Mouse (Mus musculus) ES-Bruce4 (cell line): ENCODE measurements around the gene Dand5.

Experiments used
- CTCF ChIP-seq: IDR thresholded peaks from one replicate; pipeline ENCODE4 v1.8.1; 2011; ENCODE audit warnings: low read depth, low read length
- POLR2A ChIP-seq: IDR thresholded peaks from one replicate; pipeline ENCODE4 v1.8.1; 2011; ENCODE audit warnings: low read length; ENCODE audit not compliant: insufficient read depth

DNA sequence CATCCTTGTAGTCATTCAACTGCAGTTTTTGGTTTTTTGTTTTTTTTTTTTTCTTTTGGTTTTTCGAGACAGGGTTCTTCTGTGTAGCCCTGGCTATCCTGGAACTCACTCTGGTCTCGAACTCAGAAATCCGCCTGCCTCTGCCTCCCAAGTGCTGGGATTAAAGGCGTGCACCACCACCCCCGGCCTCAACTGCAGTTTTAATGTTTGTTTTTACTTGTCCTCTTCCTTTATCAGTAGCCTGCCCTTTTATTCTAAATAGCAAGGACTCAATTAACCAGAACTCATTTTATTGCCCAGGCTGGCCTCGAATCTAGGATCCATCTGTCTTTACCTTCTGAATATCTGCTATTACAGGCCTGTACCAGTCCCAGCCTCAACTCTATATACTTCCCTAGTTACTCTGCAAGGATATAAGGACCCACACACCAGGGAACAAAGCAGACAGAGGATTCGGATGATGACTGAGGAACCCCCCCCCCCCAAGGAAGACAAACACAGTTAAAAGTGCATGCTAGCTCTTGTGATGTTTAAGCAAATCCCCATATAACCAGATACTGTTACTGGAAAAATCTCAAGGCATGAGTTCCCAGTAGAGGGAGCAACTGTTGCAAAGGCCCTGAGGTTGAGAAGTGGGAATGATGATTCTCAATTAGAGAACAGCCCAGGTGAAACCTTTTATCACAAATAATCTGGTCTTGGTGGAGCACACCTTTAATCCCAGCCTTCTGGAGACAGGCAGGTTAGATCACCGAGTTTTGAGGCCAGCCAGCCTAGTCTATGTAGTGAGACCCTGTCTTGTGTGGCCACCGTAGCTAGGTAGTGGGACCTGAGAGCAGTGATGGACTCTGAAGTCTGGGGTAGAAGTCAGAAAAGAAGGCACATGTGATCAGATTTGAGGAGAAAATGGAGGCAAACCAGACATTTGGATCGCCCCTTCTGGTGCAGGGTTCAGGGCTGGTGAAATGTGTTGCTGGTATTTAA is 10.4 kb upstream of the Dand5 start:
- no peak for TF ChIP-seq CTCF
- no peak for TF ChIP-seq POLR2A
